In genomic region chr8:107455268-107455667, GRCm38 (mm10) we compare ENCODE assay signal across 8 mouse cellular contexts. TPM values are rescaled to one million over a fixed set of nuclear protein-coding genes. Genes with fewer than 3 reads are reported as not detected.
DNase-seq lines count a peak whose midpoint lies in the region; ATAC-seq lines count a peak whose summit lies in the region.

No protein-coding gene starts in this region.

- no peak overlapping the region for H3K4me2 ChIP-seq in hindbrain, embryonic 13.5 days
- H3K4me2 ChIP-seq in forebrain, embryonic 15.5 days (replicated peaks): no peak overlapping the region

- H3K36me3 ChIP-seq in hindbrain, embryonic 10.5 days: peaks cover 59% of the 10 kb centered on the region
- H3K36me3 ChIP-seq in hindbrain, embryonic 13.5 days: peaks cover 44% of the 10 kb centered on the region
- H3K36me3 ChIP-seq in forebrain, embryonic 15.5 days: peaks cover 13% of the 10 kb centered on the region

- no peaks in the 10 kb centered on the region for H3K4me1 ChIP-seq in hindbrain, embryonic 10.5 days (replicated peaks)
- no peaks in the 10 kb centered on the region for H3K4me1 ChIP-seq in hindbrain, embryonic 13.5 days (replicated peaks)
- H3K4me1 ChIP-seq in forebrain, embryonic 15.5 days: no peaks in the 10 kb centered on the region

- ATAC-seq in hindbrain, embryonic 13.5 days (ENCODE audit: low FRiP score): no peak
- no peak for ATAC-seq in forebrain, embryonic 15.5 days (replicated peaks)

- WGBS in hindbrain, embryonic 10.5 days: 22% methylated on average over 3 of the region's 3 CpGs
- 18% methylated on average over 3 of the region's 3 CpGs for WGBS in hindbrain, embryonic 13.5 days
- 12% methylated on average over 3 of the region's 3 CpGs for WGBS in forebrain, embryonic 15.5 days

- no peaks in the 10 kb centered on the region for H3K27me3 ChIP-seq in hindbrain, embryonic 10.5 days (ENCODE audit: insufficient read depth, poor library complexity, severe bottlenecking)
- no peaks in the 10 kb centered on the region for H3K27me3 ChIP-seq in hindbrain, embryonic 13.5 days
- no peaks in the 10 kb centered on the region for H3K27me3 ChIP-seq in forebrain, embryonic 15.5 days

- H3K4me3 ChIP-seq in hindbrain, embryonic 10.5 days: no peak overlapping the region
- no peak overlapping the region for H3K4me3 ChIP-seq in hindbrain, embryonic 13.5 days
- H3K4me3 ChIP-seq in forebrain, embryonic 15.5 days: no peak overlapping the region

- H3K9ac ChIP-seq in hindbrain, embryonic 13.5 days: no peak overlapping the region
- no peak overlapping the region for H3K9ac ChIP-seq in forebrain, embryonic 15.5 days (replicated peaks)

- no peak overlapping the region for H3K27ac ChIP-seq in hindbrain, embryonic 10.5 days
- no peak overlapping the region for H3K27ac ChIP-seq in hindbrain, embryonic 13.5 days
- H3K27ac ChIP-seq in forebrain, embryonic 15.5 days (replicated peaks): no peak overlapping the region

- peak; percentile 36 for DNase-seq in hindbrain, embryonic 10.5 days (ENCODE audit: low spot score)
- peak; percentile 71 for DNase-seq in A20 (ENCODE audit: low read depth, low spot score)
- peak; percentile 84 for DNase-seq in NIH3T3 (ENCODE audit: low read depth)
- DNase-seq in embryo, embryonic 10.5 days (ENCODE audit: low spot score): peak; percentile 76
- peak; percentile 50 to 63 for DNase-seq in layer of hippocampus, postnatal 10 days (ENCODE audit: low spot score in 2 of 2)
- peak; percentile 68 for DNase-seq in mesoderm, embryonic 11.5 days (ENCODE audit: low read depth, low spot score)

- H3K9me3 ChIP-seq in hindbrain, embryonic 10.5 days: no peaks in the 10 kb centered on the region
- no peaks in the 10 kb centered on the region for H3K9me3 ChIP-seq in hindbrain, embryonic 13.5 days
- H3K9me3 ChIP-seq in forebrain, embryonic 15.5 days: no peaks in the 10 kb centered on the region

RNA-seq across cellular contexts. Expression of gene Wwp2, which starts 19.1 kb away (rescaled TPM):
- 61.7 and 64.6 TPM in 2 replicates for polyA plus RNA-seq in hindbrain, embryonic 10.5 days (2016; fragmentation: Nextera tagmentation; extraction: Ambion mirVana)
- 49.3 and 53.0 TPM in 2 replicates for polyA plus RNA-seq in hindbrain, embryonic 13.5 days (2015; fragmentation: Nextera tagmentation; extraction: Ambion mirVana)
- 10 to 100 TPM; 36.1 to 36.7 TPM for total RNA-seq in layer of hippocampus, postnatal 10 days (2021)
- polyA plus RNA-seq in forebrain, embryonic 15.5 days (2015; fragmentation: Nextera tagmentation; extraction: Ambion mirVana): 39.4 and 41.5 TPM in 2 replicates

RNA-seq across cellular contexts. Expression of gene Nob1, which starts 30.4 kb away (rescaled TPM):
- polyA plus RNA-seq in hindbrain, embryonic 10.5 days (2016; fragmentation: Nextera tagmentation; extraction: Ambion mirVana): 91.8 and 92.7 TPM in 2 replicates
- 71.3 and 74.0 TPM in 2 replicates for polyA plus RNA-seq in hindbrain, embryonic 13.5 days (2015; fragmentation: Nextera tagmentation; extraction: Ambion mirVana)
- total RNA-seq in layer of hippocampus, postnatal 10 days (2021): 10 to 100 TPM; 36.3 to 36.9 TPM
- 79.6 and 85.8 TPM in 2 replicates for polyA plus RNA-seq in forebrain, embryonic 15.5 days (2015; fragmentation: Nextera tagmentation; extraction: Ambion mirVana)

RNA-seq across cellular contexts. Expression of gene Nqo1, which starts 52.3 kb away (rescaled TPM):
- polyA plus RNA-seq in hindbrain, embryonic 10.5 days (2016; fragmentation: Nextera tagmentation; extraction: Ambion mirVana): 4.5 and 5.5 TPM in 2 replicates
- 5.3 and 6.7 TPM in 2 replicates for polyA plus RNA-seq in hindbrain, embryonic 13.5 days (2015; fragmentation: Nextera tagmentation; extraction: Ambion mirVana)
- 1 to 10 TPM; 2.3 to 3.0 TPM for total RNA-seq in layer of hippocampus, postnatal 10 days (2021)
- polyA plus RNA-seq in forebrain, embryonic 15.5 days (2015; fragmentation: Nextera tagmentation; extraction: Ambion mirVana): 3.9 and 4.0 TPM in 2 replicates
